Mouse (Mus musculus) kidney, adult 11 months (tissue): ENCODE measurements around the gene Map3k10.

Experiments
- DNase-seq: peaks from one replicate; pipeline ENCODE4 v3.0.0; 2022

Map3k10 gene

GRCm38 (mm10) chr7:27674522-27675221 is at the start of gene Map3k10:
Map3k10 (minus strand) TSS chr7:27674598.
- peak; percentile 91 for DNase-seq

GRCm38 (mm10) chr7:27721951-27722350 is 47.6 kb upstream of the Map3k10 start:
- DNase-seq: no peak

DNA sequence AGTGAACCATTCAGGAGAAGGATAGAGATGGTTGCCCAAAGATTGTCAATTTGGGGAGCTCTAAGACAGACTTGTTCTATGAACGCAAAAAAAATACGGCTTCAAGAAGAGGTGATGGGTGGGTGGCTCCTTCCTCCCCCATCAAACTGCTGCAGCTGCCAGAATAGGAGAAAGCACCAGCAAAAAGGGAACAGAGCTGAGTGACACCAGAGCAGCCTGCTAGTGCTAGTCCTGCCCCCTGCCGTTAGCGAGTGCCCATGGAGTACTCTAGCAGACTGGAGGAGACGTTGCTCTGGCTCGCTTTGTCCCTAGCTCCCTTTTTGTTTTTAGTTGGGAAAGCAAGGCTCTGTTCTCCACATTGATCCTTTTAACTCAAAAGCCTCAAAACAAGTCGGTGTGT is 36.0 kb upstream of the Map3k10 start:
- DNase-seq: no peak

DNA sequence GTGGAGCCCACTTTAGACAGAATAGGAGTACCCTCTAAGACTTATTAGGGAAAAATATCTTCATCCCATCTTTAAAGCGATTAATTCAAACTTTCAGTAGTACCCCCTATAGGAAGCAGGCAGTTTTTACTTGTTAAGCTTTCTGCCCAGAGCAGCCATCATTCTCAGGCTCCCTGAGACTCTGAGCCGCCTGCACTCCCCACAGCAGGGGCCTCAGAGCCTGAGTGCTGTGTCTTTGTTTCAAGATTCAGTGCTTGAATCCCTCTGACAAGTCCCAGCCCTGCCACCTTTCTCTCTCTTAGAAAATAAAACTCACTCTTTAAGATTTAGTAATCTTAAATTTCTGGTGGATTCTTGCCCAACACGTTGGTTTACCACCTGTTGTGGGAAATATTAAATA is 22.3 kb upstream of the Map3k10 start:
- DNase-seq: no peak

- no peak for DNase-seq
These were observed 16.7 kb upstream of the Map3k10 start for GRCm38 (mm10) chr7:27691076-27691475.

DNA sequence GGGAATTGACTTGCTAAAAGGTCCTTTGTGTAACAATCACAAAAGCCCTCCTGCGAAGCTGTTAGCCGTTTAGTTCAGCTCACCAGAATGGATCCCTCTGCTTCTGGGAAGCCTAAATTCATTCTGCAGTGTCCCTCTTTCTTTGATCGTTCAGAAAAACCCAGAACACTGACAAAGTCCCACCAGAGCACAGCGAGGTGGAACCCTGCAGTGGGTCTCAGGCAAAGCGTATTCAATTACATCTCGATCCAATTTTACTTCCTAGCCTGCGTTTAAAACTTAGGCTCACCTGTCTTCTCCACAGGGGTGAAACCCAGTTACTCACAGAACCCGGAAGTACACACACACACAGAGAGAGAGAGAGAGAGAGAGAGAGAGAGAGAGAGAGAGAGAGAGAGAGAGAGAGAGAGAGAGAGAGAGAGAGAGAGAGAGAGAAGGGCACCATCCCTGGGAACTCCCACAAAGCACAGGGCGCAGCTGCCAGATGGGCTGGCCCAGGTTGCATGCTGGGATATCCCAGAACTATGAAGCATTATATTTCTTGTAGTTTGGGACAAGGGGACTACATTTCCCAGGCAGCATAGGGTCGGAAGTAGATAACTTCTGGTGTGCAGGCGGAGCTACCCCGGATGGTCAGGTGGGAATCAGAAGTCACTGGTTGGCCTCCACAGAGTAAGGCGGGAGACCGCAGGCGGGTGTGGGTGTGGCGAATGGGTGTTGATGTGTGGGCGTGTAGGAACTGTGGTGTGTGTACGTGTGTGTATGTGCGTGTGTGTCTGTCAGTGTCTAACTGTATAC is 14.6 kb upstream of the Map3k10 start, which contains the start of gene Zfp607b:
TSS of gene Zfp607b (plus strand) at position 526 of the 798 bp plus-strand sequence.
- DNase-seq: peak; percentile 98

GRCm38 (mm10) chr7:27688246-27688788 is 13.9 kb upstream of the Map3k10 start:
- no peak for DNase-seq

- no peak for DNase-seq
These were observed 13.4 kb upstream of the Map3k10 start for GRCm38 (mm10) chr7:27687836-27688235.

DNA sequence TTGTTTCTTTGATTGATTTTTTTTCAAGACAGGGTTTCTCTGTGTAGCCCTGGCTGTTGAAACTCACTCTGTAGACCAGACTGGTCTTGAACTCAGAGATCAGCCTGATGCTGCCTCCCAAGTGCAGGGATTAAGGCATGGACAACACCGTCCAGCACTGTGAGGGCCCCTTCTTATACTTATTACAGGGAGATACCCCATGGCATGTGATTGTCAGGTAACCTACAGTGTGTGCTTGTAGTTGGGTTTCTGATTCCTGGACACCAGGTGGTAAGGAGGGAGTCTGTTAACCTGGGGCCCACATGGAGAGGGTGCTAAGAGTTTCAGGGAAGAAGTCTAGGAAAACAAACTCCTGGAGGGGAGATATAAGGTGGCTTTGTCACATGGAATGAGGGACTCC is 12.6 kb upstream of the Map3k10 start:
- DNase-seq: no peak

- no peak for DNase-seq
These were observed 11.3 kb upstream of the Map3k10 start for GRCm38 (mm10) chr7:27685681-27686080.

DNA sequence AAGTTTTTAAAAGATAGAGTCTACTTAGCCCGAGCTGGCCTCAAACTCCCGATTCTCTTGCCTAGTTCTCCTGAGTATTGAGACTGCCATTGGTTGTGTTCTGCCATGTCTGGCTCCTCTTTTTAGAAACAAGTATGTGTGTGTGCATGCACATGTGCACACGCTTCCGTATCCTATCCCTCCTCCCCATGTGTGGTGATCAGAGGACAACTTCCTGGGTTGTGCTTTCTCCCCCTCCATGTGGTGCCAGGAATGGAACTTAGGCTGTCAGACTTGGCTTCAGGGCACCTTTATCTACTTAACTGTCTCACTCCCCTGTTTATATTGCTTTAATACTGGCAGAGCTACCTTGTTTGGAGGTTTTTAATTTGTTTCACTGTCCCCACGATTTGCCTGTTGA is 10.8 kb upstream of the Map3k10 start:
- DNase-seq: no peak

GRCm38 (mm10) chr7:27683218-27683617 is 8.8 kb upstream of the Map3k10 start:
- no peak for DNase-seq

- no peak for DNase-seq
These were observed 819 bp upstream of the Map3k10 start for GRCm38 (mm10) chr7:27675222-27675612.

- no peak for DNase-seq
These were observed 240 bp downstream of the Map3k10 start for GRCm38 (mm10) chr7:27674195-27674521.

- DNase-seq: peak; percentile 9
These were observed 745 bp downstream of the Map3k10 start for GRCm38 (mm10) chr7:27673575-27674131.

DNA sequence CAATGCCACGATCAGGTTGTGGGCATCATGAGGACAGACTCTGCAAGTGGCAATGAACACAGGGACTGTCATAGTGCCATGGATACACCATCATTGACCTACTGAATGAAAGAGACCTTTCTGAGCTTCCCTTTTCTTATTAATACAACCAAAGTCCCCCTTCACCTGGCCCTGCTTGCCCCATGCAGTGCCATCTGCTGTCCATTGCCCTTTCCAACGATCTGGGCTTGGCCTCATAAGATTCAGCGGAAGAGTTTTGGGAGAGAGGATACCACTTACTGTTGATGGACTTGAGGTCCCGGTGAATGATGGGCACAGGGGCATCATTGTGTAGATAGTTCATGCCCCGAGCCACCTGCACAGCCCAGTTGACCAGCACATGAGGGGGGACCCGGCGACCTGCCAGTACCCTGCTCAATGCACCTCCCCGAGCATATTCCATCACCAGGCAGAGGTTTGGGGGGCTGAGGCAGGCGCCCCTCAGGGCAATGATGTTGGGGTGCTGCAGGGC is 1.3 kb downstream of the Map3k10 start:
- DNase-seq: peak; percentile 11

GRCm38 (mm10) chr7:27662038-27662437 is 12.4 kb downstream of the Map3k10 start:
- no peak for DNase-seq

DNA sequence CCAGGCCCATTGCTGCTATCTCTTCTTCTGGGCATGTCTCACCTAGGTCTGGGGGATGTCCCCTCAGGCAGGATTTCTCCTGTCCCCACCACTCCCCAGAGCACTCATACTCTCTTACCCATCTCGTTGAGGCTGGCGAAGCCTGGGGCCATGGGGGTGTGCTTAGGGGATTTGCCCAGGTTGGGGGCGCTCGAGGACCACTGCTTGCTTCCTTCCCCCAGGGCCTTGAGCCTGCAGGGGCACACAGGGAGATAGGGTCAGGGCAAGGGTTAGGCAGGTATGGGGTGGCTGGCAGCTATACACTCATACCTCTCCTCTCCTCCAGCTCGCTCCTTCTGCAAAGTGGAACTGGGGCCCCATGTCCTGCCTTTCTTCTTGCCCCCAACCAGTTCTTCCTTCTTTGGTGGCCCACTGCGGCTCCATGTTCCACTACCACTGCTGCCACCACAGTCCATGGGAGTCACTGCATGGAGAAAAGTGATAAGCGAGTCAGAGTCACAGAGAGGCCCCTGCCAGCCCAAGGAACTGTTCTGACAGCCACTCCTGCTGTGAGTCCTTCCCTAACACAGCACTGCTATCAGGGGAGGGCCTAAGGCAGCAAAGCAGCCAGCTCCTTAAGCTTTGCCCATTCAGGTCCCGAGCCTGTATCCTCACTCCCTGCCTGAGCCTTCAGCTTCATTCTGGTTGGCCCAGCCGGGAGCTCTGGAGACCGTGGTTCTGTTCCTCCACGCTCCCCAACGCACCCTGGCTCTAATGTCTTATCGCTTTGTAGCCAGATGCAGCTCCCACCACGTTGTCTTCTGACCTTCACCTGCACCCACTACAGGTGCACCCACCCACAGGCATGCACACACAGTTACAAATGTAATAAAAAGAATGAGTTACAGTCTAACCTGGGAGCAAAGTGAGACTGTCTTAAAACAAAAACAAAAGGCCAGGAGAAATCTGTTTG is 15.4 kb downstream of the Map3k10 start:
- no peak for DNase-seq

GRCm38 (mm10) chr7:27657824-27658395 is 16.5 kb downstream of the Map3k10 start:
- no peak for DNase-seq

DNA sequence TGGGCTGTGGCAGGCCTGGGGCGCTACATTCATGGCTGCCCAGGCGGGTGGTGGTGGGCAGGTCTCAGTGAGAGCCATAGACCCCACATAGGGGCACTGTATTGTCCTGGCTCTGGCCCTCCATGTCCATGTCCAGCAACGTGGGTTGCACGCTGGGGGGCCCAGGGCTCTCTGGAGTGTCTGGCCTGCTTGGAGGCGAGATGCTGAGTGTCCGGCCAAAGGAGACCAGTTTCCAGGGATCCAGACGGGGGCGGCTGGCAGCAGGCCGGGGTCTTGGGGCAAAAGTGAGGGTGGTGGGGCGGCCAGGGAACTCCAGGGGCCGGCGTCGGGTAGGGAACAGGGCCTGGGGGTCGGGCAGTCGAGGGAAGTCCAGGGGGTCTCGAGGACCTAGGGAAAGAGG is 17.8 kb downstream of the Map3k10 start:
- no peak for DNase-seq

GRCm38 (mm10) chr7:27655545-27655944 is 18.9 kb downstream of the Map3k10 start:
- DNase-seq: no peak
